Mouse (Mus musculus) liver, postnatal 0 days (tissue): ENCODE measurements around the gene Gjd3.

Source experiments
- CTCF ChIP-seq: sonication (generic); IDR thresholded peaks from 2 replicates; pipeline ENCODE4 v1.5.1; 2016; ENCODE audit warnings: antibody characterized with exemption, low read depth
- EP300 ChIP-seq: IDR thresholded peaks from 2 replicates; pipeline ENCODE4 v1.6.1; 2016; ENCODE audit warnings: antibody characterized with exemption, low read depth, mild to moderate bottlenecking

GRCm38 (mm10) chr11:99024468-99025134 is 41.8 kb upstream of the Gjd3 start:
- TF ChIP-seq CTCF (no peak), EP300 (no peak)
